Mouse (Mus musculus) retina, adult 2 months (tissue): Measurements from ENCODE around the gene Clic6.

Experiments used
- DNase-seq: peaks from one replicate; pipeline ENCODE4 v3.0.0-alpha.2; 2012; ENCODE audit warnings: low read depth, low spot score

The Clic6 gene

GRCm38 (mm10) chr16:92470706-92471105 lies 14.8 kb upstream of the Clic6 start, which contains the start of gene Rcan1:
TSS of gene Rcan1 (minus strand) at chr16:92470867.
- DNase-seq, result no peak

GRCm38 (mm10) chr16:92472898-92473297 lies 12.6 kb upstream of the Clic6 start:
- no peak for DNase-seq

GRCm38 (mm10) chr16:92475093-92475860 lies 10.3 kb upstream of the Clic6 start:
- DNase-seq, result no peak

GRCm38 (mm10) chr16:92478561-92479150 lies 6.9 kb upstream of the Clic6 start:
- peak; percentile 58 for DNase-seq

- DNase-seq, result no peak
These were observed 1.6 kb downstream of the Clic6 start for GRCm38 (mm10) chr16:92487086-92487485.

GRCm38 (mm10) chr16:92487489-92487888 lies 2.0 kb downstream of the Clic6 start:
- DNase-seq, result peak; percentile 43

GRCm38 (mm10) chr16:92488456-92488855 lies 2.9 kb downstream of the Clic6 start:
- no peak for DNase-seq

GRCm38 (mm10) chr16:92489356-92489755 lies 3.8 kb downstream of the Clic6 start:
- DNase-seq, result no peak

GRCm38 (mm10) chr16:92497851-92498588 lies 12.5 kb downstream of the Clic6 start:
- no peak for DNase-seq

- no peak for DNase-seq
These were observed 13.0 kb downstream of the Clic6 start for GRCm38 (mm10) chr16:92498589-92498981.

GRCm38 (mm10) chr16:92499324-92499723 lies 13.8 kb downstream of the Clic6 start:
- DNase-seq, result no peak

- DNase-seq, result no peak
These were observed 15.0 kb downstream of the Clic6 start for GRCm38 (mm10) chr16:92500534-92500933.

- no peak for DNase-seq
These were observed 17.6 kb downstream of the Clic6 start for GRCm38 (mm10) chr16:92503105-92503504.

GRCm38 (mm10) chr16:92507573-92507972 lies 22.0 kb downstream of the Clic6 start:
- DNase-seq, result no peak

GRCm38 (mm10) chr16:92510835-92511772 lies 25.6 kb downstream of the Clic6 start:
- no peak for DNase-seq

GRCm38 (mm10) chr16:92511773-92512391 lies 26.3 kb downstream of the Clic6 start:
- DNase-seq, result no peak

GRCm38 (mm10) chr16:92514896-92515295 lies 29.4 kb downstream of the Clic6 start:
- DNase-seq, result peak; percentile 46

- DNase-seq, result no peak
These were observed 30.6 kb downstream of the Clic6 start for GRCm38 (mm10) chr16:92516139-92516538.

- no peak for DNase-seq
These were observed 33.2 kb downstream of the Clic6 start for GRCm38 (mm10) chr16:92518718-92519117.

- no peak for DNase-seq
These were observed 34.4 kb downstream of the Clic6 start for GRCm38 (mm10) chr16:92519820-92520492.
